10 mouse cellular contexts compared by ENCODE assay signal in genomic region chr14:72121006-72121405, GRCm38 (mm10).
"Had no signal": no experiment of that assay in that cellular context is flagged by ENCODE, and none has a peak within 500 bp of the region (broad histone marks: within the 10 kb centered on the region; RNA-seq: fewer than 3 reads in every experiment).

No protein-coding gene starts in this region.

- ATAC-seq: intestine, embryonic 16.5 days; midbrain, embryonic 15.5 days had no signal

- H3K36me3 ChIP-seq: limb, embryonic 13.5 days; midbrain, embryonic 15.5 days; neural tube, embryonic 12.5 days had no signal

- H3K9ac ChIP-seq: limb, embryonic 13.5 days; liver, embryonic 14.5 days; midbrain, embryonic 15.5 days; neural tube, embryonic 12.5 days had no signal

- H3K4me2 ChIP-seq: limb, embryonic 13.5 days; midbrain, embryonic 11.5 days; midbrain, embryonic 15.5 days; neural tube, embryonic 12.5 days had no signal

- H3K4me1 ChIP-seq: limb, embryonic 13.5 days; midbrain, embryonic 15.5 days; neural tube, embryonic 12.5 days had no signal

- H3K27me3 ChIP-seq: limb, embryonic 13.5 days; midbrain, embryonic 15.5 days; neural tube, embryonic 12.5 days had no signal

- H3K4me3 ChIP-seq: limb, embryonic 13.5 days; midbrain, embryonic 15.5 days; neural tube, embryonic 12.5 days had no signal

- H3K9me3 ChIP-seq: limb, embryonic 13.5 days; midbrain, embryonic 15.5 days; neural tube, embryonic 12.5 days had no signal

- DNase-seq: kidney, adult 8-10 months; left cerebral cortex, postnatal 4 days; right cerebral cortex, postnatal 25 days; thymus, postnatal 36 days had no signal

- H3K27ac ChIP-seq: limb, embryonic 13.5 days; liver, embryonic 14.5 days; midbrain, embryonic 15.5 days; neural tube, embryonic 12.5 days had no signal
